In genomic region chr1:33903587-33903986, GRCm38 (mm10) we compare ENCODE assay signal across 10 mouse cellular contexts. TPM values are rescaled to one million over a fixed set of nuclear protein-coding genes. Genes with fewer than 3 reads are reported as not detected.
DNase-seq lines count a peak whose midpoint lies in the region; ATAC-seq and TF ChIP-seq lines count a peak whose summit lies in the region.
"Had no signal": no experiment of that assay in that cellular context is flagged by ENCODE, and none has a peak within 500 bp of the region (broad histone marks: within the 10 kb centered on the region; RNA-seq: fewer than 3 reads in every experiment).

No protein-coding gene starts in this region.

- ATAC-seq in embryonic facial prominence, embryonic 12.5 days (ENCODE audit: insufficient number of reproducible peaks, insufficient read depth, low FRiP score, low TSS enrichment), result no peak
- peak; percentile 14 to 46; a peak in 2 of 4 replicates for ATAC-seq in hematopoietic stem cell, adult 5-6 weeks (replicated peaks in 1 of 2; ENCODE audit: insufficient read depth in 1 of 2, low FRiP score in 2 of 2, low TSS enrichment in 1 of 2, low read depth in 1 of 2, poor library complexity in 2 of 2, severe bottlenecking in 2 of 2)
- ATAC-seq in midbrain, embryonic 13.5 days, result no peak
- ATAC-seq in midbrain, embryonic 11.5 days (ENCODE audit: low FRiP score), result no peak

- peak; percentile 11 for DNase-seq in gastrocnemius, postnatal 25 days
- no peak for DNase-seq in gastrocnemius, postnatal 4 days (ENCODE audit: low spot score in 2 of 2)
- peak; percentile 54 for DNase-seq in CH12.LX (ENCODE audit: extremely low read depth)
- no peak for DNase-seq in midbrain, embryonic 11.5 days (ENCODE audit: low spot score, missing footprints)
- no peak for DNase-seq in c-Kit-positive CD71-positive TER-119-positive erythroid progenitor cells, embryonic 14.5 days (ENCODE audit: low spot score)

- peaks cover 7 to 18% of the 10 kb centered on the region in 2 experiments; a peak in 3 of 4 replicates for H3K4me1 ChIP-seq in CH12.LX (ENCODE audit: control insufficient read depth in 1 of 2, insufficient read depth in 2 of 2)
- H3K4me1 ChIP-seq in embryonic facial prominence, embryonic 12.5 days, result peaks cover 3% of the 10 kb centered on the region; the same call in 1 of the 2 replicates
- H3K4me1 ChIP-seq in midbrain, embryonic 13.5 days (replicated peaks), result peaks cover 15% of the 10 kb centered on the region
- H3K4me1 ChIP-seq in midbrain, embryonic 11.5 days (ENCODE audit: control insufficient read depth, insufficient read depth, low read length), result peaks cover 4% of the 10 kb centered on the region

- no peak overlapping the region for H3K4me3 ChIP-seq in CH12.LX (replicated peaks in 1 of 3; ENCODE audit: low read depth in 2 of 3, low read length in 2 of 3, poor library complexity in 1 of 3)
- no peak overlapping the region for H3K4me3 ChIP-seq in embryonic facial prominence, embryonic 12.5 days
- H3K4me3 ChIP-seq in midbrain, embryonic 13.5 days (replicated peaks), result no peak overlapping the region
- H3K4me3 ChIP-seq in midbrain, embryonic 11.5 days (ENCODE audit: low read depth, low read length), result no peak overlapping the region
- H3K4me3 ChIP-seq: neural tube, embryonic 12.5 days; stomach, embryonic 15.5 days had no signal

- H3K27ac ChIP-seq in CH12.LX (ENCODE audit: insufficient read depth, low read depth), result no peak overlapping the region
- no peak overlapping the region for H3K27ac ChIP-seq in embryonic facial prominence, embryonic 12.5 days
- no peak overlapping the region for H3K27ac ChIP-seq in midbrain, embryonic 13.5 days
- no peak overlapping the region for H3K27ac ChIP-seq in midbrain, embryonic 11.5 days (ENCODE audit: low read depth, low read length)
- H3K27ac ChIP-seq: neural tube, embryonic 12.5 days; stomach, embryonic 15.5 days had no signal

- peak; percentile 76 for TF ChIP-seq EP300 in CH12.LX (IDR thresholded peaks at IDR 0.05; ENCODE audit: low read length)

- H3K4me2 ChIP-seq in CH12.LX (ENCODE audit: insufficient read depth, low read depth, poor library complexity, severe bottlenecking), result peak overlapping the region; percentile 93
- H3K4me2 ChIP-seq in embryonic facial prominence, embryonic 12.5 days (replicated peaks), result peak overlapping the region; percentile 11; the same call in 1 of the 2 replicates
- no peak overlapping the region for H3K4me2 ChIP-seq in midbrain, embryonic 13.5 days (replicated peaks)
- H3K4me2 ChIP-seq in midbrain, embryonic 11.5 days, result no peak overlapping the region
- H3K4me2 ChIP-seq: neural tube, embryonic 12.5 days; stomach, embryonic 15.5 days had no signal

- TF ChIP-seq CTCF in CH12.LX (conservative IDR thresholded peaks at IDR 0.05 in 1 of 2, IDR thresholded peaks at IDR 0.05 in 1 of 2; ENCODE audit: low read depth in 2 of 2, low read length in 2 of 2), result no peak

- dilution Hi-C loops in CH12.LX (cut with MboI; ENCODE audit: extremely low pct_ligation_motif_present, extremely low pct_unique_long_range_greater_than_20kb, low sequenced_read_pairs), result no loop called here

- no peaks in the 10 kb centered on the region for H3K79me2 ChIP-seq in CH12.LX (replicated peaks; ENCODE audit: control insufficient read depth, extremely low read depth, insufficient read depth, poor library complexity, severe bottlenecking)

- TF ChIP-seq RAD21 in CH12.LX (IDR thresholded peaks at IDR 0.05; ENCODE audit: low read depth, low read length), result no peak

- no peaks in the 10 kb centered on the region for H3K36me3 ChIP-seq in CH12.LX (replicated peaks in 1 of 2; ENCODE audit: control insufficient read depth in 1 of 2, insufficient read depth in 1 of 2, low read length in 1 of 2)
- H3K36me3 ChIP-seq in embryonic facial prominence, embryonic 12.5 days, result no peaks in the 10 kb centered on the region
- H3K36me3 ChIP-seq in midbrain, embryonic 13.5 days, result no peaks in the 10 kb centered on the region
- no peaks in the 10 kb centered on the region for H3K36me3 ChIP-seq in midbrain, embryonic 11.5 days (ENCODE audit: control insufficient read depth, insufficient read depth, low read length)
- H3K36me3 ChIP-seq: neural tube, embryonic 12.5 days; stomach, embryonic 15.5 days had no signal

- 29% methylated on average over 9 of the region's 9 CpGs for WGBS in embryonic facial prominence, embryonic 12.5 days
- WGBS in midbrain, embryonic 13.5 days, result 36% methylated on average over 9 of the region's 9 CpGs
- 35% methylated on average over 9 of the region's 9 CpGs for WGBS in midbrain, embryonic 11.5 days

- H3K9me3 ChIP-seq in CH12.LX (replicated peaks; ENCODE audit: low read length), result peaks cover 1% of the 10 kb centered on the region
- no peaks in the 10 kb centered on the region for H3K9me3 ChIP-seq in embryonic facial prominence, embryonic 12.5 days
- no peaks in the 10 kb centered on the region for H3K9me3 ChIP-seq in midbrain, embryonic 13.5 days
- H3K9me3 ChIP-seq in midbrain, embryonic 11.5 days (ENCODE audit: control insufficient read depth, low read length), result no peaks in the 10 kb centered on the region
- H3K9me3 ChIP-seq: neural tube, embryonic 12.5 days; stomach, embryonic 15.5 days had no signal

- TF ChIP-seq POLR2A in CH12.LX (IDR thresholded peaks at IDR 0.05; ENCODE audit: low read depth, low read length), result no peak

- H3K27me3 ChIP-seq in CH12.LX (replicated peaks), result no peaks in the 10 kb centered on the region
- peaks cover 18% of the 10 kb centered on the region for H3K27me3 ChIP-seq in embryonic facial prominence, embryonic 12.5 days
- peaks cover 15% of the 10 kb centered on the region for H3K27me3 ChIP-seq in midbrain, embryonic 13.5 days
- peaks cover 15% of the 10 kb centered on the region for H3K27me3 ChIP-seq in midbrain, embryonic 11.5 days (ENCODE audit: control insufficient read depth, insufficient read depth, low read length)

- in situ Hi-C loops in CH12.LX (cut with MboI; ENCODE audit: low pct_ligation_motif_present, low pct_unique_long_range_greater_than_20kb, low sequenced_read_pairs), result no loop called here

- peak overlapping the region; percentile 73 for H3K9ac ChIP-seq in CH12.LX (ENCODE audit: insufficient read depth, low read depth)
- H3K9ac ChIP-seq in embryonic facial prominence, embryonic 12.5 days, result no peak overlapping the region
- H3K9ac ChIP-seq in midbrain, embryonic 13.5 days (replicated peaks), result no peak overlapping the region
- H3K9ac ChIP-seq in midbrain, embryonic 11.5 days (ENCODE audit: low read length), result no peak overlapping the region
- H3K9ac ChIP-seq: neural tube, embryonic 12.5 days; stomach, embryonic 15.5 days had no signal

TF ChIP-seq in CH12.LX, 34 proteins besides CTCF, POLR2A, EP300 and RAD21:
- TF ChIP-seq ETS1 (conservative IDR thresholded peaks at IDR 0.05; ENCODE audit: low read depth, low read length) (peak; percentile 47; the same call in 1 of the 2 replicates), JUND (conservative IDR thresholded peaks at IDR 0.05; ENCODE audit: low read depth, low read length) (no peak), MEF2A (IDR thresholded peaks at IDR 0.05; ENCODE audit: borderline replicate concordance, low read depth, low read length) (no peak), MAFK (IDR thresholded peaks at IDR 0.05; ENCODE audit: insufficient replicate concordance, low read length) (0 out of 2 replicates have a peak, but pooled peaks have one; percentile 28), MAZ (IDR thresholded peaks at IDR 0.05; ENCODE audit: low read depth, low read length) (peak; percentile 79; the same call in 1 of the 2 replicates), ZKSCAN1 (IDR thresholded peaks at IDR 0.05; ENCODE audit: borderline replicate concordance, low read depth, low read length) (no peak), USF2 (conservative IDR thresholded peaks at IDR 0.05; ENCODE audit: low read depth, low read length) (no peak), RCOR1 (conservative IDR thresholded peaks at IDR 0.05; ENCODE audit: low read depth, low read length) (peak; percentile 28; the same call in 1 of the 2 replicates), TCF12 (IDR thresholded peaks at IDR 0.05; ENCODE audit: low read depth, low read length) (0 out of 2 replicates have a peak, but pooled peaks have one; percentile 24), ZNF384 (IDR thresholded peaks at IDR 0.05; ENCODE audit: low read depth, low read length) (no peak), SMC3 (IDR thresholded peaks at IDR 0.05; ENCODE audit: low read depth, low read length) (no peak), KAT2A (IDR thresholded peaks at IDR 0.05; ENCODE audit: insufficient replicate concordance, low read length) (no peak), CHD2 (IDR thresholded peaks at IDR 0.05; ENCODE audit: low read length) (peak; percentile 44; the same call in 1 of the 2 replicates), IRF4 (IDR thresholded peaks at IDR 0.05; ENCODE audit: low read depth, low read length) (peak; percentile 77)
TF ChIP-seq in CH12.LX: peak in this region for 7.

RNA-seq across cellular contexts. Expression of gene Bend6, which starts 4.0 kb away (rescaled TPM):
- total RNA-seq in gastrocnemius, postnatal 25 days (2021), result 1 to 10 TPM; 1.0 to 1.3 TPM
- 1 to 10 TPM in 1 of 2 experiments, under 1 TPM in 1; 0.83 to 1.3 TPM for total RNA-seq in gastrocnemius, postnatal 4 days (2021)
- total RNA-seq in CH12.LX (2012; rRNA removed) (0.50 and 1.4 TPM in 2 replicates), CH12.LX (2014; rRNA removed) (3.2 and 4.0 TPM in 2 replicates)
- polyA plus RNA-seq in CH12.LX (2012; ENCODE audit: insufficient read length, low read depth), result 2.5 and 3.4 TPM in 2 replicates
- 1.8 and 2.3 TPM in 2 replicates for polyA plus RNA-seq in embryonic facial prominence, embryonic 12.5 days (2016; fragmentation: Nextera tagmentation; extraction: Ambion mirVana)
- total RNA-seq in hematopoietic stem cell, adult 5-6 weeks (2017), result 0.38 TPM in 1 of 2 replicates, not detected in the other
- 12.2 and 12.8 TPM in 2 replicates for polyA plus RNA-seq in midbrain, embryonic 13.5 days (2015; fragmentation: Nextera tagmentation; extraction: Ambion mirVana)
- 2.0 and 3.9 TPM in 2 replicates for polyA plus RNA-seq in midbrain, embryonic 11.5 days (2014; fragmentation: Nextera tagmentation; extraction: Ambion mirVana)

RNA-seq across cellular contexts. Expression of gene Dst, which starts 4.4 kb away (rescaled TPM):
- 100 to 1,000 TPM; 184 to 215 TPM for total RNA-seq in gastrocnemius, postnatal 25 days (2021)
- 100 to 1,000 TPM; 181 to 191 TPM for total RNA-seq in gastrocnemius, postnatal 4 days (2021)
- total RNA-seq in CH12.LX (2012; rRNA removed), result 15.9 and 20.5 TPM in 2 replicates
- total RNA-seq in CH12.LX (2014; rRNA removed), result 7.4 and 9.1 TPM in 2 replicates
- polyA plus RNA-seq in CH12.LX (2012; ENCODE audit: insufficient read length, low read depth), result 27.6 and 28.0 TPM in 2 replicates
- polyA plus RNA-seq in embryonic facial prominence, embryonic 12.5 days (2016; fragmentation: Nextera tagmentation; extraction: Ambion mirVana), result 25.8 and 27.3 TPM in 2 replicates
- total RNA-seq in hematopoietic stem cell, adult 5-6 weeks (2017), result 48.7 and 58.5 TPM in 2 replicates
- 35.2 and 38.3 TPM in 2 replicates for polyA plus RNA-seq in midbrain, embryonic 13.5 days (2015; fragmentation: Nextera tagmentation; extraction: Ambion mirVana)
- polyA plus RNA-seq in midbrain, embryonic 11.5 days (2014; fragmentation: Nextera tagmentation; extraction: Ambion mirVana), result 33.3 and 38.6 TPM in 2 replicates

Comparison
In these comparisons a context has a peak if more than half of its experiments do, and no peak if none do; other contexts are left out.
1. DNase-seq: peak in gastrocnemius, postnatal 25 days (single experiment) and CH12.LX (single experiment); none in gastrocnemius, postnatal 4 days (0 of 2), midbrain, embryonic 11.5 days (single experiment) and c-Kit-positive CD71-positive TER-119-positive erythroid progenitor cells, embryonic 14.5 days (single experiment).
2. H3K4me2 ChIP-seq: peak in CH12.LX (single experiment) and embryonic facial prominence, embryonic 12.5 days (single experiment); none in midbrain, embryonic 13.5 days (single experiment) and midbrain, embryonic 11.5 days (single experiment).
3. ATAC-seq: peak in hematopoietic stem cell, adult 5-6 weeks (2 of 2); none in embryonic facial prominence, embryonic 12.5 days (single experiment), midbrain, embryonic 13.5 days (single experiment) and midbrain, embryonic 11.5 days (single experiment).